Mouse (Mus musculus) T-helper 1 cell (primary cell): ENCODE results near the gene Meis2.

ENCODE experiments used
- in situ Hi-C: fragments of 300-600 bp; cut with MboI, MseI; formaldehyde crosslinking; loops from one replicate; pipeline ENCODE4 v1.15.1; 2025; ENCODE audit warnings: high pct_unique_total_duplicates

The Meis2 gene

GRCm38 (mm10) chr2:115859371-115860140 is 206.1 kb downstream of the Meis2 start:
- in situ Hi-C loops, result loop anchor here (10.0 to 25.0 kb wide), 3 partner anchors 205 to 1447 kb away; partner anchors contain the start of gene Meis2

GRCm38 (mm10) chr2:115858927-115859326 is 206.7 kb downstream of the Meis2 start:
- in situ Hi-C loops, result loop anchor here (10.0 to 25.0 kb wide), 3 partner anchors 206 to 1447 kb away; partner anchors contain the start of gene Meis2

- in situ Hi-C loops, result loop anchor here (10.0 to 25.0 kb wide), 3 partner anchors 207 to 1446 kb away; partner anchors contain the start of gene Meis2
These were observed 207.4 kb downstream of the Meis2 start for GRCm38 (mm10) chr2:115858246-115858645.

- in situ Hi-C loops, result loop anchor here (10.0 to 25.0 kb wide), 3 partner anchors 207 to 1445 kb away; partner anchors contain the start of gene Meis2
These were observed 208.2 kb downstream of the Meis2 start for GRCm38 (mm10) chr2:115857123-115858080.

DNA sequence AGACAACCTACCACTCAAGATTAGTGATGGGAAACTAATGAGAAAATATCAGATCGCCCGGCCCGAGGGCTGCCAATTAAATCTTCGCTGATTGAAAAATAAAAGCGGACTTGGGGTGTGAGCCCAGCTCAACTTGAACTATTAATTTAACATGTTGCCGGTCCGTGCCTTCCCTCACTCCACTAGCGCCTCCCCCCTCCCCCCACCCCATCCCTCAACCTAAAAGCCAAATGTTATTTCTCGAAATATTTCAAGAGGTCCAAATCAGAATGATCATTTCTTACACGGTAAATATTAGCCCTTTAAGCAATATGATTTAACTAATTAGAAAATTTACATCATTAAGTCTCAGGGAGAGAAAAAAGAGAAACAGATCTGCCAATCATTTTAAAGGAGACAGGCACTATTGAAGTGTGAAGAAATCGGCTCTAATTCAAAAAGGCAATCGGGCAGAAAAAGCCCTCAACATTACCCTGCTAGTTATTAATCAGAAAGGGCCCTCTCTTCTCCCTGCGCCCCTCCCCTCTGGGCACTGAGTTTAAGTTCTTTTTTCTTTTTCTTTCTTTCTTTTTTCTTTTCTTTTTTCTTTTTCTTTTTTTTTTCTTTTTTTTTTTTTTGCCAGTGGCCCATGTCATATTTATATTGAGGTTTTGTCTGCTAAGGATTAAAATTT is 209.1 kb downstream of the Meis2 start:
- in situ Hi-C loops, result loop anchor here (10.0 to 25.0 kb wide), 3 partner anchors 208 to 1444 kb away; partner anchors contain the start of gene Meis2

GRCm38 (mm10) chr2:115855511-115856400 is 209.9 kb downstream of the Meis2 start:
- in situ Hi-C loops, result loop anchor here (10.0 to 25.0 kb wide), 3 partner anchors 209 to 1443 kb away; partner anchors contain the start of gene Meis2

GRCm38 (mm10) chr2:115854828-115855311 is 210.8 kb downstream of the Meis2 start:
- in situ Hi-C loops, result loop anchor here (10.0 to 25.0 kb wide), 3 partner anchors 210 to 1443 kb away; partner anchors contain the start of gene Meis2

DNA sequence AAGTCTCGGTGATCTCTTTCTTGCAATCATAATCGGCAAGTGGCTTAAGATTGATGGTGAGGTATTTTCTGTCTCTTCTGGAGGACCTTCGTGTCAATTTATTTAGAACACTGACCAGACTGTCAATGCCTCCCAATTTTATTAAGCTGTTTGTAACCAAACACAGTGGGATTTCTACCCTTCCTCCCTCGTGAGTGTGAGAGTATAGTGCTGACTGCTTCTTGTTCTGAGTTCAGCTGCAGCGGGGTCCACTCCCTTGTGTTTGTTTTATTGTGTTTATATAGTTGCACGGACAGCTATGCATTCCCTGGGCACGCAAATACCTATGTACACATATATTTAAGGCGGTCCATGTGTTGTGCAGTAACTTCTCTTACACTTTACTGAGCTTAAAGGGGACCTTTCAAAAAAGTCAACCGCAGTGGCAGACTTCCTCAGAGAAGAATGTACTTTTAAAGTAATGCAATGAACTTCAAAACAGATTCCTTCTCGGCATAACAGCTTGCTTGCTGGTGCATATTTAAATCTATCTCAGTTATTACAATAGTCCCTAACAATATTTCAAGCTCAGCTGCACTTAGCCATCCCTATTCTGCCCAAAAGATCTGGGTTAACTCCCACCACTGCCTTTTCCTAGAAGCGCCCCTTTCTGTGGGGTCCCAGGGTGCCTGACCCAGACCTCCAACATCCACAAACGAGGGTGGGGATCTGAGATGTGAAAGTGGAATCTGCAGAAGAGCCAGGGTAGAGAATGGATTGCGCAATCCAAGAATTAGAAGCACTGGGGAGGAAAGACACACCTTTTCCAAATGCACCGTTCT is 211.4 kb downstream of the Meis2 start:
- in situ Hi-C loops, result loop anchor here (10.0 to 25.0 kb wide), 3 partner anchors 211 to 1442 kb away; partner anchors contain the start of gene Meis2

DNA sequence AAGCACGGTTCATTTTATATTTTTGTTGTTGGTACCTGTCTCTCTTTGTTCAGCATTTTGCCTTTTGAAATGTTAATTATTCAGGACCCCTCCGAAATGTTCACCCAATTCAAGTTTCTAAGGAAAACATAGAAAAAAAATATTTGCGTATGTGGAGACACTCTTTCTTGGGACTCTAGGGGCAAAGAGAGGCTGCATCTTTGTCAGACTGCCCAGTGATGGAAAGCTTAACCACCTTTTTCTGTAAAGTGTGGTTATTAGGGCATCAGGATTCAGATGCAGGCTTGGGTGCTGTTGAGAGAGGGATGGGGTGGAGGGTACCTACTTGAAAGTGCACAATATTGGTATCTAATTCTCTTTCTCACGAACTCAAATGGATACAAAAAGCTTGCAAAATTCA is 212.4 kb downstream of the Meis2 start:
- in situ Hi-C loops, result loop anchor here (10.0 to 25.0 kb wide), 3 partner anchors 212 to 1441 kb away; partner anchors contain the start of gene Meis2

- in situ Hi-C loops, result loop anchor here (10.0 to 25.0 kb wide), 3 partner anchors 212 to 1440 kb away; partner anchors contain the start of gene Meis2
These were observed 213.0 kb downstream of the Meis2 start for GRCm38 (mm10) chr2:115852615-115853014.

DNA sequence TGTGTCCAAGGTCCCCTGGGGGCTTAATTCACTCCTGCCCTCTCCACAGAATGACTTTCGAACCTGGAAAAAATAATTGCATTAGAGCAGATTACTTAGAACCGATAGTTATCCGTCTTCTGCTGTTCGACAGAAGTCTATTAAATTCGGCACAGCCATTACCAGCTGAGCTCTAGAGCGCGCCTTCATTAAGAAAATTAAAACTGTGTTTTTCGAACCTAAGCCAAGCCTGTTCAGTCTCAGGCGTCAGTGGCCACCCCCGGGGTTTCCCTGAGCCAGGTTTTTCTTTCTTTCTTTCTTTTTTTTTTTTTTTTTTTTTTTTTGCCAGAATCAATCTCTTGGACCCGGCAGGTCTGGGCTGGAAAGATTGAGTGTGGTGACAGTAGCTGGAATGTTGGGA is 213.5 kb downstream of the Meis2 start:
- in situ Hi-C loops, result loop anchor here (10.0 to 25.0 kb wide), 3 partner anchors 213 to 1440 kb away; partner anchors contain the start of gene Meis2

- in situ Hi-C loops, result loop anchor here (10.0 to 25.0 kb wide), 3 partner anchors 214 to 1439 kb away; partner anchors contain the start of gene Meis2
These were observed 214.7 kb downstream of the Meis2 start for GRCm38 (mm10) chr2:115850961-115851360.

DNA sequence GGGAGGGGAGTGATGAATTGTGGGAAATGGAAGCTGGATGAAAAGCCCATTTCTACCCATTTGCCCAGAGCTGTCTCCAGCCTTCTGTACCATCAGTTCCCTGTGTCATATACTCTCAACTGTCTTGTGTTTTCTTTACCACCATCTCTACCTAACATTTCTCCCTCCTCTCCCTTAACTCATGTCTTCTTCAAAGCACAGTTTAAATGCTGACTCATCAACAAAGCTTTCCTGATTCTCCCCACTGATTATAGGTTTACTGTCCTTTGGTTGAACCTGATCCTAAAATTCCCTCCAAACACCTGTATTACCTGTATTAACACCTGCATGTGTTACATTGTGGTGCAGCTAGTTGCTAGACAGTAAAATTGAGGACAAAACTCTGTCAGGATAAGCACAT is 222.8 kb downstream of the Meis2 start:
- in situ Hi-C loops, result loop anchor here (25.0 kb wide), 1 partner anchor 1394 kb away; the partner anchor contains the start of gene Fam98b

GRCm38 (mm10) chr2:115836034-115836433 is 229.6 kb downstream of the Meis2 start:
- in situ Hi-C loops, result loop anchor here (25.0 kb wide), 1 partner anchor 1401 kb away; the partner anchor contains the start of gene Fam98b

DNA sequence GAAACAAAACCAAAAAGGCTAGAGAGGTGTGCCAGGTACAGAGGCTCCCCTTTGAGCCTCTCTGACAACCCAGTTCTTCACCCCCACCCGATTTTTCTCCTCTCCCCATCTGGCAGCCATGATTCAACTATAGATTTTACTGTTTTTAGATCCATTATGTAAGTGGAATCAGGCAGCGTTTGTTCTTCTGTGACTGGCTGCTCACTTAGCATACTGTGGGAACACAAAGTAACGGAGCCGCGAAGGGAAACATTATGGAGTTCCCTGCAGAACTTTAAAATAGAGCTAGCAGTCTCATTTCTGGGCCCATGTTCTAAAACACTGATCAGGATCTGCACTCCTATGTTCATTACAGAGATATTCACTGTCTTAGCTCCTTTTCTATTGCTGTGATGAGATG is 243.3 kb downstream of the Meis2 start:
- in situ Hi-C loops, result no loop called here

GRCm38 (mm10) chr2:115817959-115818358 is 247.7 kb downstream of the Meis2 start:
- in situ Hi-C loops, result no loop called here

- in situ Hi-C loops, result no loop called here
These were observed 251.9 kb downstream of the Meis2 start for GRCm38 (mm10) chr2:115813721-115814120.

DNA sequence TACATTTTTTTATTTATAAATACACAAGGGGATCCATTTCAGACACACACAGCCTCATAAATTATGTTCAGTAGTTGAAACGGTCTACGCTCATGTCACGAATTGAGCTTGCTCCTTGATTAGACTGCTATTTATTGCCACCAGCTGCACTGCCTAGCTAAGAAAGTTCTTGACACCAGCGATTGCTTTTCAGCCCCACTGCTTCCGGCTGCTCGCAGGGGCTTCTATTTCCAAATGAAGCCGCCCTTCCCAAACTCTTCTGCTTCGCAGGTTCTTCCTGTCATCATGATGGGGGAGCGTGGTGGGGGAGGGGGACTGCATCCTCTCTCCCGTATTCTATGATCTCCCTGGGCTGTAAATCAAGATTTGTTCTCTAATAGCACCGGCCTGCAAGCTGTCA is 252.3 kb downstream of the Meis2 start:
- in situ Hi-C loops, result no loop called here
